Mouse (Mus musculus): Measurements from ENCODE around the gene Qrich2.
A peak's percentile ranks its signal among the peaks of the same experiment; 100 is the strongest.
"Not testable (repeated sequence)": the region's sequence is repeated elsewhere in the genome, so short reads cannot be mapped to it uniquely, and the experiment has no call there.

Gene Qrich2

GRCm38 (mm10) chr11:116466141-116466540 lies at the start of gene Qrich2:
Gene Qrich2, minus strand, starts transcription at chr11:116466241.
- DNase-seq (ENCODE audit: low spot score in 2 of 2), result no peak

GRCm38 (mm10) chr11:116515330-116516020 lies 49.4 kb upstream of the Qrich2 start:
- DNase-seq (ENCODE audit: low spot score in 2 of 2), result no peak

- DNase-seq (ENCODE audit: low spot score in 2 of 2), result no peak
Measured at GRCm38 (mm10) chr11:116513531-116514038, 47.5 kb upstream of the Qrich2 start.

- DNase-seq (ENCODE audit: low spot score in 2 of 2), result no peak
Measured at GRCm38 (mm10) chr11:116512987-116513386, 46.9 kb upstream of the Qrich2 start.

GRCm38 (mm10) chr11:116512154-116512553 lies 46.1 kb upstream of the Qrich2 start:
- no peak for DNase-seq (ENCODE audit: low spot score in 2 of 2)

GRCm38 (mm10) chr11:116511301-116511868 lies 45.3 kb upstream of the Qrich2 start:
- no peak for DNase-seq (ENCODE audit: low spot score in 2 of 2)

GRCm38 (mm10) chr11:116508689-116509088 lies 42.6 kb upstream of the Qrich2 start:
- DNase-seq (ENCODE audit: low spot score in 2 of 2), result no peak

- no peak for DNase-seq (ENCODE audit: low spot score in 2 of 2)
Measured at GRCm38 (mm10) chr11:116506151-116506875, 40.3 kb upstream of the Qrich2 start.

- DNase-seq (ENCODE audit: low spot score in 2 of 2), result no peak
Measured at GRCm38 (mm10) chr11:116505573-116505972, 39.5 kb upstream of the Qrich2 start.

- no peak for DNase-seq (ENCODE audit: low spot score in 2 of 2)
Measured at GRCm38 (mm10) chr11:116504516-116504915, 38.5 kb upstream of the Qrich2 start.

GRCm38 (mm10) chr11:116501005-116501746 lies 35.1 kb upstream of the Qrich2 start:
- no peak for DNase-seq (ENCODE audit: low spot score in 2 of 2)

- no peak for DNase-seq (ENCODE audit: low spot score in 2 of 2)
Measured at GRCm38 (mm10) chr11:116499018-116499417, 33.0 kb upstream of the Qrich2 start.

GRCm38 (mm10) chr11:116498596-116498995 lies 32.6 kb upstream of the Qrich2 start:
- DNase-seq (ENCODE audit: low spot score in 2 of 2), result no peak

GRCm38 (mm10) chr11:116497313-116497712 lies 31.3 kb upstream of the Qrich2 start:
- DNase-seq (ENCODE audit: low spot score in 2 of 2), result no peak

GRCm38 (mm10) chr11:116494474-116495174 lies 28.6 kb upstream of the Qrich2 start:
- DNase-seq (ENCODE audit: low spot score in 2 of 2), result peak; percentile 65 to 80

GRCm38 (mm10) chr11:116493795-116494252 lies 27.8 kb upstream of the Qrich2 start, which contains the start of gene Prpsap1:
Gene Prpsap1, minus strand, starts transcription at chr11:116494202.
- DNase-seq (ENCODE audit: low spot score in 2 of 2), result peak in 1 of 2 experiments; percentile 54

GRCm38 (mm10) chr11:116493191-116493590 lies 27.1 kb upstream of the Qrich2 start:
- no peak for DNase-seq (ENCODE audit: low spot score in 2 of 2)

- not testable (repeated sequence) for DNase-seq (ENCODE audit: low spot score in 2 of 2)
Measured at GRCm38 (mm10) chr11:116492507-116492906, 26.5 kb upstream of the Qrich2 start.

GRCm38 (mm10) chr11:116491338-116491737 lies 25.3 kb upstream of the Qrich2 start:
- no peak for DNase-seq (ENCODE audit: low spot score in 2 of 2)

GRCm38 (mm10) chr11:116490232-116491107 lies 24.4 kb upstream of the Qrich2 start:
- peak; percentile 82 to 87 for DNase-seq (ENCODE audit: low spot score in 2 of 2)

Data from urinary bladder, postnatal 36 days (tissue).